Mouse (Mus musculus) B cell, adult 62 days (primary cell): Measurements from ENCODE around the gene Ccdc174. TPM values are rescaled to one million over a fixed set of nuclear protein-coding genes. Genes with fewer than 3 reads are reported as not detected.

Source experiments
- total RNA-seq: library from RNA; stranded (reverse); gene quantifications from 4 replicates; pipeline ENCODE4 v1.2.4, GENCODE M21; 2023

Gene Ccdc174
- total RNA-seq = 38.4 to 51.2 TPM (median 48.5 TPM) in 4 replicates

GRCm38 (mm10) chr6:91877885-91878651 lies at the start of gene Ccdc174:
Ccdc174 (plus strand) TSS chr6:91878053.

DNA sequence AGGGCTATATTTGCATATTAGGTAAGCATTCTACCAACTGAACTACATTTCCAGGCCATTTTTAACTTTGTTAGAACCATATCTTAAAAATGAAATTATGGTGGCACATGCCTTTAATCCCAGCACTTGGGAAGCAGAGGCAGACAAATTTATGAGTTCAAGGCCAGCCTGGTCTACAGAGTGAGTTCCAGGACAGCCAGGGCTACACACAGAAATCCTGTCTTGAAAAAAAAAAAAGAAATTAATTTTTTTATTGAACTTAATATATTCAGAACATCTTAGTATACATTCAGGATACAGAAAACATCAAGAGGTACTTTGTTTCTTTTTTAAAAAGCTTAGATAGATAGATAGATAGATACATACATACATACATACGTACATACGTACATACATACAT lies 24.7 kb downstream of the Ccdc174 start, which contains the start of gene 4930590J08Rik:
Gene 4930590J08Rik (plus strand): TSS at position 301 of the 400 bp plus-strand sequence.

Other genes starting within 250 kb of the Ccdc174 start
- gene Slc6a6, start 194.0 kb upstream of the Ccdc174 start, total RNA-seq = 108 to 112 TPM (median 109 TPM) in 4 replicates
- gene Grip2, start 50.8 kb upstream of the Ccdc174 start, total RNA-seq = 1.6 to 2.6 TPM (median 2.1 TPM) in 4 replicates
- gene 4930590J08Rik, start 24.8 kb downstream of the Ccdc174 start, total RNA-seq = 3.3 to 5.4 TPM (median 3.6 TPM) in 4 replicates
- not detected in 4 replicates for gene Fgd5, start 100.8 kb downstream of the Ccdc174 start, total RNA-seq
- gene Nr2c2, start 213.3 kb downstream of the Ccdc174 start, total RNA-seq = 77.0 to 88.0 TPM (median 82.3 TPM) in 4 replicates